Mouse (Mus musculus): ENCODE measurements at regions not wholly inside any gene's neighbourhood (a gene's known extent, or its start where the extent isn't known, plus 50 kb on each side); places are given as distances from the start of the nearest gene placed in this dataset.

DNA sequence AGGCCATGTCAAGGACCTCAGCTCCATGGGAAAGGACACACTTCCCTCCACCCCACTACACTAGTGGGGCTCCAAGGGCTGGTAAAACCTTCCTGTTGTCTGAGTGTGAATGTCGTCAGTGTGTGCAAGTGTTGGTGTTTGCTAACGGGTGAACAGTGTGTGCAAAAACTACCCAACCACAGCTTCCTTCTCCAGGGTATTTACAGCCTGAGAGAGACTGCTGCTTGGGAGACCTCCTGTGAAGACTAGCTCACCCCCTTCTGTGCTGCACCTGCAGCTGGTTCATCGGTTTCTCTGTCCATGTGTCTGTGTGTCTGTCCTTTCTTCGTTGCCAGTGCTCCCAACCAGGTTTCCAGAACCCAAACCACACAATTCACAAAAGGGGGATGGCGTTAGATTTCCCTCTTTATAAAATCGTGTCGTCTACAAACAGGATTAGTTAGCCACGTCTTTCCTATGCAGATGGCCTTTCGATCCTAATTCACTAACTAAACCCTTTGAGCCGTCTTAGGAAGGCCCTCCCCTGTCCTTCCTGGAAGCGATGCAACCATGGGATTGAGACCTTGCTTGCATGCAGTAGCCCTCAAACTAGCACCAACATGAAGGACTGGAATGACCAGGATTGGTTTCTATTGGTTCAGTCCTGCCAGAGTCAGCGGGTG lies 62.9 kb upstream of the Tgif1 start:
- TF ChIP-seq CTCF (IDR thresholded peaks at IDR 0.05) (no peak), EP300 (IDR thresholded peaks at IDR 0.05; ENCODE audit: insufficient read depth, low read depth, low read length) (no peak)

Measured in heart, adult 2 months (tissue).